Mouse (Mus musculus): ENCODE results near the gene Ldhb.

DNA sequence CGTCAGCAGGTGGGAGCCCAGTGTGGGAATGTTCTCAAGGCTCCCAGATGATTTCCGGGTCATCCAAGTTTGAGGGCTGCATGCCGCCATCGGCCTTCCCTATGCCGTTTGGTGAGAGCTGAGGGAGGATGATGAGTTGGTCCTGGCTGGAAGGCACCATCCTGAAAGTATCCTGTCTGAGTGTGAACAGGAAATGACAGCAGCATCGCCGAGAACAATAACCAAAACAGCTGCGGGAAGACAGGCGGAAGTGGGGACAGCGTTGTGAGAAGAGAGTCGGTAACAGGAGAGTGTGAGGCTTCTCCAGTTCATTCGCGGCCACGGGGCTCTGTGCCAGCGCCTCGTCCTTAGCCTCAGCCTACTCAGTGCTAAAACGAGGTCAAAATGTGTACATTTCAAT, 30.7 kb upstream of the Ldhb start:
- TF ChIP-seq POLR2A (IDR thresholded peaks at IDR 0.05; ENCODE audit: extremely low read depth, insufficient read depth, low read length) = no peak
- TF ChIP-seq CTCF (IDR thresholded peaks at IDR 0.05; ENCODE audit: low read depth, low read length) = no peak
